Mouse (Mus musculus): ENCODE results near the gene Mbtps1. TPM values are rescaled to one million over a fixed set of nuclear protein-coding genes. Genes with fewer than 3 reads are reported as not detected.

Mbtps1 gene
- total RNA-seq, 2 experiments from 2014 or later, result 68.6 to 70.0 TPM

DNA sequence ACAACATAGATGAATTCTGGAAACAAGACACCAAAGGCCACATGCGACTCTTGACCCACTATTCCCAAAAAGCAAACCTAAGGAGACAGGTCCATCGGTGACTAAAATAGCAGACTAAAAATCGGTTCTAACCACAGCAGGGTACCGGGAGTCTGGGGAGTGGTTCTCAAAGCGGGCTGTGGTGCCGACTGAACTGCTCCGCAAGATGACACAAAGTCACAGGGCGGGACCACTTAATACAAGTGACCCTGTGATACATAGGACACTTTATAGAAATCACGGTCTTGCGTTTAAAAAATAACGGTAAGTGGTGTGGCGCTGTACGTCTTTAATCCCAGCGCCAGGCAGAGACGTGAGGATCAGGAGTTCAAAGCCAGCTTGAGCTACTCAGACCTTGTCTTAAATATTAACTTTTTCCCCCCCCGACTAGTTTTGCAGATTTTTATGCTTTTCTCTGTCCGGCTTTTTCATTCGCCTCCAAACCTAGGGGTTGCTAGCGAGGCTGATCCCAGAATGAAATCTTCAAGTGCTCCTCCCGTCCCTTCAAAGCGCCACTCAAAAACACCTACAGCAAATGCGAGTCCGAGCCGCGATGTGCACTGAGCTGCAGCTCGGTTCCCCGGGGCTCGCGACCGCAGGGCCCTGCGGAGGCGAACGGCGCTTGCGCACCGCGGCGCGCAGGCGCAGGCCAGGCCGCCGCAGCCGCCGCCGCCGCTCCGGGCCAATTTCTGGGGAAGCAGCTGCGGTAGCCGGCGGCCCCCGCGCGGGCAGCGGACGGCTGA is 523 bp downstream of the Mbtps1 start:
- no peak for DNase-seq

DNA sequence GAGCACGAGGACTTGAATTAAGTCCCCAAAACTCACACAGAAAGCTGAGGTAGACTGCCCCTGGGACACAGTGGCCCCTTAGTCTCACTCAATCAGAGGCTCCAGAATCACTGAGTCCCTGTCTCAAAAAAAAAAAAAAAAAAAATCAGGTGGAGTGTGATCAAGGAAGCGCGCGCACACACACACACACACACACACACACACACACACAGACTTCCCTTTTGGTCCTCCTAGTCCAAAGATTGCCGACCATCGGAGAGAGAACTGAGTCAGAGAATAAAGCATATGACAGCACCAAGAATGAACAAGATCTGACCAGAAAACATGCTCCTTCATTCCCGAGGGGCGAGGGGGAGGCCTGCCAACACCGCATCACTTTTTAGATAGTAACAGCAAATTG is 1.4 kb downstream of the Mbtps1 start:
- DNase-seq, result no peak

DNA sequence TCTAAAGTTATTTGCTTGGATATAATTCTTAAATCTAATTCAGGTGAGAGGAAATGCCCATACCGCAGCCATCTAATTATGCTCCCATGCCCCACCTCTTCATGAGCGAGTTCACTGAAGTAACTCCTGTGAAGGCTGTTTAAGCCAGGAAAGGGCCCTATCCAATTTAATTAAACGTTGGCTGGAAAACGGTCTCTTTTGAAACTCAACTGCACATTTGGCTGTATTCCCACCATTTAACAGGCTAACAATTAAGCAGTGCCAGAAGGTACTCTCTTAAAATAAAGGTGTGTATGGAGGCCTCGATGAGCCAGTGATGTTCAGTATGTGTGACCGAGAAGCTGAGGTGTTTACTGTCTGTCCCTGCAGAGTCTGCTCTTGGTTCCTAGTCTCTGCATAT is 2.7 kb downstream of the Mbtps1 start:
- DNase-seq, result no peak

DNA sequence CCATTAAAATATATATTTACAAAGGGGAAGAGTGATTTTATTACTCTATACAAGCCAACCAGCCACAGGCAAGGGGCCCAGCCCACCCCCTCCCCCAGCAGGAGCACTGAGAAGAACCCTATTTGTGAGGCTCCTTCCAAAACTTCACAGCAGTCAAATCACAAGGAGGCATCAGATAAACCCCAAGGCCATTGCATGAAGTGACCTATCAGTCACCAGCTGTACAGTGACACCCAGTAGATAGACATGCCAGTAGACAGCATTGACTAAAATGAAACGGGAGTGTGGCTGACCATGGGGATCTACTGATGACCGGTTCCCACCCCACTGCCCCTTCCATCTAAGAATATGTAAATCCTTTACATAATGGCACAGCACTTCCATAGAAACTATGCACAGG is 5.6 kb downstream of the Mbtps1 start:
- DNase-seq, result no peak

DNA sequence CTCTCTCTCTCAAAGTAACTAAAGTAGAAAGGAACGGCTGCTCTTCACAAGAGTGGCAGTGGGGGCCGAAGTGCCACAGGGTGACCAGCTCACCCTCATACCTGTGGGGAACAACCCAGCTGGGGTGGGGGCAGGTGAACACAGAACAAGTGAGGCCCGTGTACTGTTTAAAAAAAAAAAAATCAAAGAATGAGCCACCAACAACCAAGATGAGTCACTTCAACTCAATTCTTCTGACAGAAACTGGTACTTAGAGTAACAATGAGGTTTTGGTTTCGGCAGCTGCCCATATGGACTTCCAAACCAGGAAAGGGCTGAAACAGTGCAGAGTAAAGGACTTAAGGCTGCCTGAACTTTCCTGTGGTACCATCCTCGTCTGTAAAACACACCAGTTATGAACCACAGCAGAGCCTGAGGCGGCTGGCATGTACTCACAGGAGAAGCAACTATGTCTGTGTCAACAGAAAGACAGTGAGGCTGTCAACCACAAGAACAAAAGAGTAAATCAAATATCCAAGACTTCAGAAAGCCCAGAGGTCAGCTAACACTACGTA is 9.9 kb downstream of the Mbtps1 start:
- no peak for DNase-seq

DNA sequence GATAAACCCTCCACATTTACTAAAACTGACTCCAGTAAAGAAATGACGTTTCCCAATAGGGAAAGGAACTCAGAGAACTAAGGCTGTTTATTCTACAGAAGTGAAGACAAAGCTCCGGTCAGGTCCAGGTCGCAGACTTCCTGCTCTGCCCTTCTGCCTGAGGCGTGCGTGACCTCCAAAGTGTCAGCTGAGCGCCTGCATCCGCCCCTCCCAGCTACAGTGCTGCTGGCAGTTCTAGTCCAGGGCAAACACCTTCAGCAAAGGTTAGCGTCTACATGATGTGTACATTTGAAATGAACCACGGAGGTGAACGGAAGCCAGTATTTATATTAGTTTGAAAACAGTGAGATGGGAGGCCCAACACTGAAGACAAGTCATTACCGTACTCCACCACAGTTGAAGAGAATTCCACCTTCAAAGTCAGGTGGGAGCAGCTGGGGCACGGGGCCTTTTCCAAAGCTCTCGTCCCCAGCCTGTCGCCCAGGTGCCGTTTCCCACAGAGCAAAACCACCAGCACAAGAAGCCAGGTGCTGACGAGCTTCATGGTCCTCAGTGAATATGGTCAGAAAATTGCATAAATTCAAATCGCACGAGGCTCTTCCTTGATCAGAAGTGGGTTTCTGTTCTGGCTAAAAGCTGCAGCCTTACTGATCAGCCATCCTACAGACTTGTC is 11.4 kb downstream of the Mbtps1 start:
- DNase-seq, result no peak

DNA sequence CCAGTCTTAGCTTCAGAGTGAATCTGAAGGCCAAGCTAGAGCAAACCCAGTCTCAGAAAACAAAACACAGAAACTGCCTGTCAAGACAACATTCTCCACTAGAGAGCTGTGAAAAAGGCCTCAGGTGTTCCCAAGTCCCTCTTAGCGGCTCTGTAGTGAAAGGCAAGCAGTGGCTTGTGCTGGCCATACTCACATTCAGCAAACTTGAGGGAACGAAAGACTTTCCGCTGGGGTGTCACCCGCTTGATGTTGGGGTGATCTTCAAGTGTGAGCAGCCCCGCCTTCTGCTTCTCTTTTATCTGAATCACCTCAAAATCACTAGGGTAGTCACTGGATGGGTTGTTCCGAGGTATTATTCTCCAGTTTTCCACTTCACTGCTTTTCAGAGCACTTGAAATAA is 12.7 kb downstream of the Mbtps1 start:
- no peak for DNase-seq

DNA sequence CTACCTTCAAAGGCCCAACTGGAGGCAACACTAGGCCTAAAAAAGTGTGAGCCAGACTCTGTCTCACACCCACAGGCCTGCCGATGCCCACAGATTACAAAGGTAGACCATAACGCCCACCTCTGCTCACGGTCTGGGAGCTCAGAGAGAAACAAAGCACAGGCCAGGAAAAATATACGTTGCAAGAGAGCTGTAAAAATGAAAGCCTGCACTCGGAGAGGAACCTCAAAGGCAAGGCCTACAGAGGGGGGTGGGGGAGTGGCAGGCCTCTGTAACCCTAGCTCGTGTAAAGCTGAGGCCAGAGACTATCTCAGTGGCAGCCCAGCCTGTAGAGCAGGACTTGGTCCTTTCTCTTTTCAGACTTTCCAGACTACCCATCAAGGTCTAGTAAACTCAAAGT is 13.4 kb downstream of the Mbtps1 start:
- DNase-seq, result no peak

DNA sequence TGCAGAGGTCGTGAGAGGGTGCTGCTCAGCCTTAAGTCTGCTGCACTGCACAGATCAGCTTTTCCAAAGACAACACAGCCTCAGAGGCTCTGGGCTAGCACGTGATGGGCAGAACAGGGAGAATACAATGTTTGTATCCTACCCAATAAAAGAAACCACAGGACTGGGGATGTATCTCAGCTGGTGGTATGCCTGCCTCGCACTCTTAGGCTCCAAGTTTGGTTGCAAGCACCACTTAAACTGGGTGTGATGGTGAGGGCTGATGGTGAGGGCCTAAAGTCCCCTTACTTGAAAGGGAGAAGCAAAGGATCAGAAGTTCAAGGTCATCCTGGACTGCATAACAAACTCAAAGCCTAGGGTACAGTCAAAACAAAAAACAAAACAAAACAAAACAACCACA is 13.9 kb downstream of the Mbtps1 start:
- DNase-seq, result no peak

DNA sequence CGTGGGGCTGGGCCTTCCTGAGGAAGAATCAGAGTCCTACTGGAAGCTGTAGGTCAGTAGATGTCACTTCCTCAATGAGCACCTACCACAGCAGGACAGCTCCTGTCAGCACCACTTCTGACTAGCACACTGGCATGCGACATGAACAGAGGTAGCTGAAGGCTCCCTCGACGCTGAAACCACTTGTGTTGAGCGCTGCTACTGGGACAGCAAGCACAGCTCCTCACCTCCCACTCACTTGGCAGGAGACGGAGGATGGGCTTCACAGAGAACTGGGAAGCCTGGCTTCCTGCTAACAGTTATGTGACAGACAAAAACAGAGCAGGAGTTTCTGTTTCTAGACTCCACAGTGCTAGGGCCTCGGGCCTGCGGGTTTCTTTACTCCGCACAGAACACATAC is 26.6 kb downstream of the Mbtps1 start:
- DNase-seq, result peak; percentile 12

DNA sequence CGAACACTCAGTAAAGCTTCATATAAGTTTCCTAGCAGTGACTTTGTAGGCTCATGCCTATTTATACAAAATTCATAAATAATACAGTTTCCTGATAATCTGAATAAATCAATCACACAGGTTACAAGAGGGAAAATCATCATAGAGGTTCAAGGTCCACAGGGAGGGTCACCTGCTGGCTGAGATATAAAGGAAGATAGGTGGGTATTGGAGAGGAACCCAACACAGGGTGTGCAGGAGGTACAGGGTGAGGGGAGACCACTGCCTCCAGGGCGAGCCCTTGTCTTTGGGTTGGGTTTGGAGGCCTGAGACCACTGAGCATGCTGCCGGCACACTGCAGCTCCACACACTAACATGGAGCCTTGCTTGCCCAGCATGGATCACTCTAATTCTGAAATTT is 27.1 kb downstream of the Mbtps1 start:
- no peak for DNase-seq

DNA sequence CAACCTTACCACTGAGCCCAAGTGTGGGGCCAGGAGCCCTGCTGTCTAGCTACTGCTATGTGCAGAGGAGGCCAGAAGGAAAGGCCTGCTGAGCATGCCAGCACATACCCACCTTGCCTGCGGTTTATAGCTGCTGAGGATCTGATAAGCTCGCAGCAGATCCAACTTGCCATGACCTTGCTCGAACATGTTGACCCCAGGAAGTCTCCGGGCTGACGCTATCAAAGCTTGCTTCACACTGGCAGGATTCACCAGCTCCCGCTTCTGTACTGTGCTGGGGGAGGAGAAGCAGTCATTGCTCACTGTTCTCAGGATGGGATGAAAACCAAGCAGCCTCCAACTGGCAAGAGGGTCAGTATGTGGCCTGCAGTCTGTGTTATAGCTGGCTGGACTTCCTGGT is 27.6 kb downstream of the Mbtps1 start:
- DNase-seq, result no peak

DNA sequence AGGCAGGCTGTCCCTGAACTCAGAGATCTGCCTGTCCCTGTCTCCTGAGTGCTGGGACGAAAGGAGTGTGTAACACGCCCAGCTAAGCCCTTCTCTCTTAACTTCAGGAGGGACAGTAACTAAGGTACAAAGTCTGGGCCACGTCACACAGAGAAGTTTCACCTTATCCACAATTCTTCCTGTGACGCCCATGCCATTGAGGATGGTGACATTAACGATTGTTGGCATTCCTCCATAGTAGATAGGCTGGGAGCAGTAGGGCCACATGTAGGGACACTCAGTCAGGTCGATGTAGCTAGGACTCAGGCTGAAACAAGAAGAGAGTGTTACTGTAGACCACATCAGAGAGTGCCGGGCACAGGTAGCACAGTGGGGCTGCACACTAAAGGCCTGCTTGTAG is 29.8 kb downstream of the Mbtps1 start:
- no peak for DNase-seq

DNA sequence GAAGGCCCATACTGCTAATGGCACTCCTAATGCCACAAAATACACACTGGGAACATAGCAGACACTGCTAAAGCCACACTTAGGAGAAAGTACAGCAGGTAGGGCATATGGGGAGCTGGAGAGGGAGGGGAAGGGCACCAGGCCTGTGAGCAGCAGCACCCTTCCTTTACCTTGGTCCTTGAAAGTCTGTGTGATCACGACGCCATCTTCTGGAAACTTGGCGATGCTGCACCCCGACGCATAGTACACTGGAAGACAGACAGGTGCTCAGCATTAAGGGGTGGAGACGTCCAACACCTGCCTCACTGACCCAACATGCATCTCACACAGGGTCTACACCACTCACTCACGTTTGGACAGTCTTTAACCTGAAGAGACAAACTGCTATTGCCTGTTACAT is 38.4 kb downstream of the Mbtps1 start:
- DNase-seq, result no peak

DNA sequence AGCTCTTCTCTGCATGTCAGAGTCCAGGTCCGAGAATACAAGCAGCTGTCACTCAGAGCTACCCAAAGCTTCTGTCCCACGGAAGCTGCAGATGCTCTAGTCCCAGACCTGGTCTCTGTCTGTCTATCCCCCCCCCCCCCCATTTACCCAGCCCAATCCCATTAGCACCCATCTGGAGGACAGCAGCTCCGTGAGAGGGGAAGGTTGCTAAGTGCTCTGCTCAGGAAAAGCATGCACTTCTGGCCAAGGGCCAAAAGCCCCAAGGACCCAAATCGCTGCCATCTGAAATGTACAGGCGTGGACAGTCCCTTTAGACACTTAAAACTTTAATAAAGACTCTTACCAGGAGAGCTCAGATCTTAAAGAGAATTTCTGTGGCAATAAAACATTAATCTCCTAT is 41.9 kb downstream of the Mbtps1 start:
- no peak for DNase-seq

DNA sequence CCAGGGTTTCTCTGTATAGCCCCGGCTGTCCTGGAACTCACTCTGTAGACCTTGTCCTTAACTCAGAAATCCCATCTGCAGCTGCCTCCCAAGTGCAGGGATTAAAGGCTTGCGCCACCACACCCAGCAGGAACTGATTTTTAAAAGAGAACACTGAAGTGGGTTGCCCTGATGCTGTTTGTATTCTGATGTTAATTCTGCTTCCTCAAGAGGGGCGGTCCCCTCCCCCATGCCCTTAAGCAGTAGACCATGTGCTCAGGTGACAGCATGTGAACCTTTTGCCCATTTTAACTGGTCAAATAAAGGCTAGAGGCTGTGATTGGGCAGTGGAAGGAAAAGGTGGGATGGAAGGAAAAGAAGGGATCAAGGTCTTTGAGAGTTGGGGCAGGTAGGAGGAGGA is 42.8 kb downstream of the Mbtps1 start:
- no peak for DNase-seq

DNA sequence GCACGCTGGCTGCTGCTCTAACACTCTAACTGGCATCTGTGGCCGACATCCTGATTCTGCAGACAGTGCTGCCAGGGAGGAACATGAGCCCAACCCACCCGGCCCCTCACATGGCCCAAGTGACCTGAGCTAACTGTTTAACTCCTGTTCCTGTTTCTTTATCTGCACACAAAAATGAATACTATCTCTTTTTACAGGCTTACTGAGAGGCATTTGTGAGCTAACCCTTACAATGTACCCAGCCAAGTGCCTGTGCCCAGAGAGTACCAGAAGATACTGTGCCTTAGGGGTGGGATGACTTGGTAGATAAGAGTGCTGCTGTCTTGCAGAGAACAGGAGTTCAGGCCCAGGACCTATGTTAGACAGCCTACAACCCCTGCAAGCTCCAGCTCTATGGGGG is 43.6 kb downstream of the Mbtps1 start:
- DNase-seq, result no peak

DNA sequence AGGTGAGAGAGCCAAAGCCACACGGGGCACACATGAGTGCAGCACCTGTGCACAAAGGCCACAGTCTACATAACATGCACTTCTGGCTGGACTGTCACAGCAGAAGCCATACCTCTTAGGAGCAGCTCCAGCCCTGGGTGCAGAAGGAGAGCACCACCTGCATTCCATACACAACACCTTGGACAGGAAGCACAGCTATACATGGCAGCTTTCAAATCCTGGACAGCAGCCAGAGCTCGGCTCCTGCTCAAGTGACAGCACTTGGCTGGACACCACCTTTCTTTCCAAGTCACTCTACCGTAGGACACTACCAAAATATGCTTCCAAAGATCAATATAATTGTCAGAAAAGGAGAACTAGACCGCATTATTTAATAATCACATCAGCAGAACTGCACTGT is 45.1 kb downstream of the Mbtps1 start:
- no peak for DNase-seq

DNA sequence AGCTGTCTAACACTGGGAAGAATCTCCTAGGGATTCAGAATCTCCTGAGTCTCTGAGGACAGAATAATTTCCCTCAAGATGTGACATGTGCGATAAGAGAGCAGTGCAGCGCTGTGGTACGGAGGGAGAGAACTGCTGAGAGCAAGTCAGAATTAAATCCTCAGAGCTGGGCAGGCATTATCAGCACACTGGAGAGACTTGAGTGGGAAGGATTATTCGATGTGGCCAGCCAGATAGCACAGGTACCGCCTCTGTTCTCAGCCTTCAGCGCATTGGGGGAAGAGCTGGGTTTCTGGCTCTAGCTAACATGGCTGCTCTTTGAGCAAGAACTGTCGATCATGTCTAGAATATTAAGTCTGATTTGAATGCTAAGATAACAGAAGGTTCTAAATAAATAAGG is 46.8 kb downstream of the Mbtps1 start:
- DNase-seq, result no peak

DNA sequence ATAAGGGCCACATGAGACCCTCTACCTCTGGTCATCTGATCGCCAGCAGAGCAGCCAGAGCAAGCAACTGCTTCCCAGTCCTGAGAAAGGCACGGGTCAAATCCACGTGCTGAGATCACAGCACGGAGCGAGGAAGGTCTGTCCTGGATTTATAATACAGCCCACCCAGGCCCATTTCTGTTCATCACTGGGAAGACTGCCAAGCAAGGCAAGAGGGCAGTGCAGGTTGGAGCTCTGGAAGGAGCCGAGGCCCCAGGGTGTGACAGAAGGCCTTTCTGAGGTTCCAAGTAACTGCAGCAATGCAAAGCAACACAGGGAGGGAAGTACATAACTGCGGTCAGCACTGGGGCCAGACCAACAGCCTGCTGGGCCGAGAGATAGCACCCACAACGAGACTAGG is 48.1 kb downstream of the Mbtps1 start:
- no peak for DNase-seq

DNA sequence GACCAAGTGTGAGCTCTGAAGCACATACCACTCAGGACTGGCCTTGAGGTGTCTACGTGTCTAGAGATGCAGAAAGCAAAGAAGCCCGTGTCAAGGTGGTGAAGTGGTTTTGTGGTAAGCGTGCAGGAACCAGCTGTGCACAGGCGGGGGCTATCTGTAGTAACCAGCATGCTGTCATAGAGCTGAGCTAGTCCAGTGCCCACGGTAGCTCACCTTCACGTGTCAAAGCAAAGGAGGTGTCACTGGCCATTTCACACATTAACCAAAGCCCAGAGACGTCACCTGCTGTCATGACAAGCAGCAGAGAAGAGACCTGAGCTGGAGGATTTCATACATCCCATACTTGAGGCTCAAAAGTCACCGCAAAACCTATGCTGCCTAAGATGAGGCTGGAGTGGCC is 52.4 kb downstream of the Mbtps1 start:
- DNase-seq, result no peak

DNA sequence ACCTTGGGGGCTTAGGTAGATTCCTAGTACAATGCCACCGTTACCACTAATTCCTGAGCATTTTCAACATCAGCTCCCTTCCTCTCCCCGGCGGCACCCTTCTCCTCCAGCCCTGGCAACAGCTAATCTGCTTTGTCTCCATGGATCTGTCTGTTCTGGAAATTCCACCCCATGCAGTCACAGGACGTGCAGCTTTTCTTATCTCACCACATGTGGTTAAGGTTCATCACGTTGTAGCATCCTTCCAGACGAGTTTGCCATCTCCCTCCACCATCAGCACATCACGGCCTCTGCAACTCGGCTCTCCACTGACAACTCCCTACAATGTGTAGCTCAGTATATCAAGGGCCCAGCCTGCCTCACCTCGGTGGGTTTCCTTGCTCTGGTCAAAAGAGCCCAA is 53.0 kb downstream of the Mbtps1 start:
- no peak for DNase-seq

DNA sequence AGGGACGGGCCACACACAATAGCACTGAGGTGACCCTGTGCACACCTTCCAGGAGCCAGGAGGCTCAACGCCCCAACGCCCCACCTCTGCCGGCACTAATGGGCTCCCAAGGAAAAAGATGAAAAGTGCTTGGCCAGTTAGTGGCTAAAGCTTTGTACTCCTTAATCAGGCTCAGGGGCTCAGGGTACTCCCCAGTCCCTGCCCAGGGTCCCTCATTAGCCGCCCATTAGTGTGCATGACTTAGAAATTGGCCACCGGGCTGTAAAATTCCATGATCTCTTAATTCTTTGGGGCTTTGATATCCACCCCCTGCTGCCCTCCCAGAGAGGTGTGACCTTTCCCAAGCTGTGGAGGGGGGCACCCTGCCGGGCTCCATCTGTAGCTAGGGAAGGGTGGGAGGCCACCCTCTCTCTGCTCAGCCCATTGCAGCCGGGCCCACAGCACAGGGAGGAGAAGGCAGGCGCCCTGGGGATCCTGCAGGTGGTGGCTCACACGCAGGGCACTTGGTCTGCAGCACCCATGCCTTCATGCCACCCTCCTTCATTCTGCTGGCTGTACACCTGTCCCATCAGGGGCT is 55.3 kb downstream of the Mbtps1 start:
- no peak for DNase-seq

DNA sequence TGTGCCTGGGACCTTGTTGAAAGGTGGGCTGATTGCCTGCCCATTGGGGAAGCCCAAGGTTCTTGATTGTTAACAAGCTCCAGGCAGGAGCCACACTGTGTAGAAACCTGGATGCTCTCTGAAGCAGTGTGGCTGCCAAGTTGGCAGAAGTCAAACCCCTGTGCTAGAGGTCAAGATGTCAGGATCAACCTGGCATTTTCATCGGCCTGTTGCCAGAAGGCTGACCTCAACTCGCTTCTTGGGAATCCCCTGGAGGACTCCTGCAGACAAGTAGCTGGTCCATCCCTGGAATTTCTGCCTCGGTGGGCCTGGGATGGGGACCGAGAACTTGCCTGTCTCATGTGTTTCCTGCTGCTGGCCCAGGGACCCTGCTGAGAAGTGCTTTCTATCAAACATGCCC is 56.4 kb downstream of the Mbtps1 start:
- DNase-seq, result no peak

All from heart, postnatal 4 days (tissue).